Mouse (Mus musculus): ENCODE measurements around the gene AU022751. TPM values are rescaled to one million over a fixed set of nuclear protein-coding genes. Genes with fewer than 3 reads are reported as not detected.

Gene AU022751
- not detected for polyA plus RNA-seq (2017; shearing (Covaris generic))

DNA sequence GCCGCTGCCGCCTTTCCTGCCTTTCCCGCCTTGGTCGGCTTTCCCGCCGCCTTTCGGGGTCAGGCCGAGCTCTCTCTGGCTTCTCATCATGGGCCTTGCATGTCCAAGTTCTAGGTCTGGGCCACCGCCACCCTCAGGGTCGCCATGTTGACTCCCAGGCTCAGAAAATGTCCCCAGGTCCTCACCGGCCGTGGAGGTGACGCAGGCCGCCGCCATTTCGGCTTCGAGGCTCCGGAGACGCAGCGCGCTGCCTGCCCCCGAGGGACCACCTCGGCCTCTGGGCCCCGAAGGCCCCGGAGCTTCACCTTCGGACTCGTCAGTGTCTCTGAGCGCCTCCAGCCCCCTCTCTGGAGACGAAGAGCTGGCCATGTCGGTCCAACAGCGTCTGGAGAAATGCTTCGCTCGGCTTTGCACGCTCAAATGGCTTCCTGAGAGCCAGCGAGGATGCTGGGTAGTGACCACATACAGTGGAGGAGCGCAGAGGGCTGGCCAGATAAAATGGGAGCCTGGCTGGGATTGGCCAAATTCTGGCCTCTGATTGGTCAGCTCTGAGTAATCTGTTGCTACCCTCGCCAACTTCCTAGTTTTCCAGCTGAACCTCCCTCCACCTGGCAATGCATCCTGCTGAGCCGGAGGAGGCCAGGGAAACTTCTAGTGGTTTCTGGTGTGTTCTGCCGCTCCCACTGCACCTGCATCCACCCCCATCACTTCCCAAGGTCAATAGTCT, at the start of gene AU022751:
Gene AU022751 (minus strand): TSS at position 466 of the 727 bp plus-strand sequence.

DNA sequence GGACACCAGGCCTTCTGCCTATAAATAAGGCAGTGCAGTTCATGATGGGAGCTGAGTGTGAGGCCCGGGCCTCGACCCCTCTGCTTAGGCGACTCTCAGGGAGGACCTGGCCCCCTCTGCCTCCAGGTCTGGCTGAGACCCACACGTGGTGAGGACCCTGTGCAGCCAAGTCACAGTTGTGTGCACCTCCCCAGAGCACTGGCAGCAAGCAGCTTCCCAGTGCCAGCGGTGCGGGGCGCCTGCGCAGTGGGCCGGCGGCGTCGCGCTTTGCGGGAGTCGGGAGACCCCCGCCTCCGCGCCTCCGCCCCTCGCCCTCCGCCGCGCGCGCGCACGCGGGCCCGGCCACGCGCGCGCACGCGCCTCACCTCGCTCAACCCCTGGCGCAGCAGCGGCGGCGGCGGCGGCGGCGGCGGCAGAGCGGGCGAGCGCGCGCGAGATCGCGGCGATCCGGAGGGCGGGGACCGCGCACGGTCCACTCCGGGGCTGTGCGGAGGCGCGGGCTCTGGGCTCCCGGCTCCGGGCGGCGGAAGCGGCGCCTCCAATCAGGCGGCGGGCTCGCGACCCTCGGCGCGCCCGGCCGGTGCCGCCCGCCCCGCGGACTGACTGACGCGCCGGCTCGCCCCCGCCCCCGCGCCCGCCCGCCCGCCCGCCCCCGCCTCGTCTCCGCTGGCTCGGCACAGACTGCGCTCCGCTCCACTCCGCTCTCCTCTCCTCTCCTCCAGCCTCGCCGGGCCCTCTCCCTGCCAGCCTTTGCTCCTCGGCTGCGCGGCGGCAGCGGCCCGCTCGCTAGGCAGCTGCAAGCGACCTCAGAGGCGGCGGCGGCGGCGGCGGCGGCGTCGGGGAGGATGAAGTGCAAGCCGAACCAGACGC, 35.9 kb downstream of the AU022751 start, which contains the start of gene Nudt11:
Gene Nudt11 (plus strand): TSS at position 388 of the 870 bp plus-strand sequence.

Other genes with a start within 250 kb of the AU022751 start
- gene Nudt11, start 36.0 kb downstream of the AU022751 start, polyA plus RNA-seq (2017; shearing (Covaris generic)): not detected
- gene Nudt10, start 89.6 kb upstream of the AU022751 start, polyA plus RNA-seq (2017; shearing (Covaris generic)): not detected
- not detected for gene Bmp15, start 237.3 kb upstream of the AU022751 start, polyA plus RNA-seq (2017; shearing (Covaris generic))